Mouse (Mus musculus) embryonic facial prominence, embryonic 12.5 days (tissue): ENCODE data around the gene Krtap7-1. TPM values are rescaled to one million over a fixed set of nuclear protein-coding genes. Genes with fewer than 3 reads are reported as not detected.

Source experiments
- ATAC-seq: fragments of 200-750 bp; cut with Nextera tagmentation; 2 replicates; pipeline ENCODE4 v1.8.0; 2017; ENCODE audit not compliant: insufficient number of reproducible peaks, insufficient read depth, low FRiP score, low TSS enrichment
- H3K27ac ChIP-seq: fragments of 300-500 bp; sonication (generic); 2 replicates; pipeline ENCODE4 v1.5.1; 2016; ENCODE audit warnings: mild to moderate bottlenecking
- H3K27me3 ChIP-seq: fragments of 300-500 bp; sonication (generic); 2 replicates; pipeline ENCODE4 v1.6.1; 2016; ENCODE audit warnings: mild to moderate bottlenecking, moderate library complexity
- H3K36me3 ChIP-seq: fragments of 300-500 bp; sonication (generic); 2 replicates; pipeline ENCODE4 v1.6.1; 2016; ENCODE audit warnings: mild to moderate bottlenecking
- H3K4me1 ChIP-seq: fragments of 300-500 bp; sonication (generic); 2 replicates; pipeline ENCODE4 v1.6.1; 2016
- H3K4me2 ChIP-seq: fragments of 300-500 bp; sonication (generic); replicated peaks from 2 replicates; pipeline ENCODE4 v1.6.1; 2016; ENCODE audit warnings: mild to moderate bottlenecking, moderate library complexity
- H3K4me3 ChIP-seq: fragments of 300-500 bp; sonication (generic); 2 replicates; pipeline ENCODE4 v1.5.1; 2016; ENCODE audit warnings: mild to moderate bottlenecking
- H3K9ac ChIP-seq: fragments of 300-500 bp; sonication (generic); 2 replicates; pipeline ENCODE4 v1.6.1; 2016; ENCODE audit warnings: mild to moderate bottlenecking, moderate library complexity
- H3K9me3 ChIP-seq: fragments of 300-500 bp; sonication (generic); 2 replicates; pipeline ENCODE4 v1.6.1; 2016; ENCODE audit warnings: mild to moderate bottlenecking, moderate library complexity
- WGBS: fragments of 180-500 bp; shearing (Covaris S2); methylation state at CpG from one replicate; pipeline ENCODE4 v1.1.7; 2016; 5-methylcytosine and 5-hydroxymethylcytosine counted together
- polyA plus RNA-seq: library from polyadenylated mRNA; unstranded; fragments of >200 nt; fragmentation: Nextera tagmentation; extraction: Ambion mirVana; gene quantifications from 2 replicates; pipeline ENCODE4 v1.2.1, GENCODE M21; 2016

The Krtap7-1 gene
- polyA plus RNA-seq: not detected in 2 replicates

DNA sequence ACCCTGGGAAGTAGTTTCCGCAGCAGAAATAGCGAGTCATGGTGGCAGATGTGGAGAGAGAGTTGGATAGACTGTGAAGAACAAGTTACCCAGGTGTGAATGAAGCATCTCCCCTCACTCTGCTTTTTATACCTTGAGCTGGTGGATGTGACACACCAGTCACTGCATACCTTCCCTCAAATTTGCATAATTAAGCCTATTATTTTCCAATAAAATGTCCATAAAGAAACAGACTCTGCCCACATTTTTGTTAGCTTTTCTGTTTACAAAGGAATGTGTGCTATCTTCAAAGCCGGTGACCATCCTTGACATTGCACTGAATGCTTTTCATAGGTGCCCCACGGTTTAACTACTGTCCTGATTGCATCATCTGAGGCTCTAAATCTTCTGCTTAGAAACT is at the start of gene Krtap7-1:
Gene Krtap7-1, minus strand, starts transcription at position 101 of the 400 bp plus-strand sequence.
- H3K36me3 ChIP-seq: no peaks in the 10 kb centered on the region
- H3K4me3 ChIP-seq: no peak within 1 kb of the TSS
- H3K9ac ChIP-seq: no peak within 1 kb of the TSS
- ATAC-seq: no peak
- H3K27me3 ChIP-seq: no peaks in the 10 kb centered on the region
- 92% methylated on average over 4 of the region's 4 CpGs for WGBS
- H3K4me2 ChIP-seq: no peak within 1 kb of the TSS
- H3K27ac ChIP-seq: no peak within 1 kb of the TSS
- H3K9me3 ChIP-seq: no peaks in the 10 kb centered on the region
- no peaks in the 10 kb centered on the region for H3K4me1 ChIP-seq

DNA sequence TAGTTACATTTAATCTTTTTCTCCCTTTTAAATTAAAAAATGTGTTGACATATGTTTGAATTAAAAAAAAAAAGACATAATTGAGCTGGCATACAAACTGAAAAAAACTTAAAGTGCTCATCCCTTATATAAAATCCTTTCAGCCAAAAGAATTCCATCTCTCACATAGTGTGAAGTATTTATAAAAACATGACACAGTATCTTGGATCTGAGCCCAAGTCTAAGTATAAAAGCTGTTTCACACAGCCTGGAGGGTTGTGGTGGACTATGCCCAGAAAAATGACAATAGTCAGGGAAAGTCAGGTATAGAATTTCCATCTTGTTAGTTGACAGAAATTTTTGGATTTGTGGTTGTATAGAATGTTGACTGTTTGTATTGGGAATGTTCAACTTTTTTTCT is 42.2 kb upstream of the Krtap7-1 start:
- H3K9me3 ChIP-seq: no peaks in the 10 kb centered on the region
- H3K4me3 ChIP-seq: no peak overlapping the region
- no peak overlapping the region for H3K9ac ChIP-seq
- no peak overlapping the region for H3K4me2 ChIP-seq
- no peaks in the 10 kb centered on the region for H3K27me3 ChIP-seq
- no peaks in the 10 kb centered on the region for H3K36me3 ChIP-seq
- H3K4me1 ChIP-seq: no peaks in the 10 kb centered on the region
- ATAC-seq: no peak
- no peak overlapping the region for H3K27ac ChIP-seq

DNA sequence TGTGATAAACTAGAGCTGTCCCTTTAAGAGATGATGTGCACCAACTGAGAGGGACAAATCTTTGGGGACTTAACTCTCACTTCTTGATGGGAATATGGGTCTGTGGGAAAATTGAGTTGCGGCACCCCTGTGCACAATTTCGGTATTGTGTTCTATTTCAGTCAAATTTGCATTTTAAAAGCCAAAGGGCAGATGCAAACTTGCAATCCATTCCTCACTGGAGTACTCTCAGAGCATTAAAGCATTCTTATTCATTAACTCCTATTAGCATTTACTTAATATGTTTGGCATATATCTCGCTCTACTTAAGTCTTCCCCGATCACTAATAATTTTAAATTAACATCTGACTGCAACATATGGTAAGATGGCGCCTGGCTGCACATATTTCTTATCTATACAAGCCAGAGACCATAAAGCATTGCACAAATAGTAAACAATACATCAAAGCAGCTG is 29.9 kb upstream of the Krtap7-1 start:
- no peak overlapping the region for H3K27ac ChIP-seq
- H3K4me2 ChIP-seq: no peak overlapping the region
- H3K4me3 ChIP-seq: no peak overlapping the region
- H3K9me3 ChIP-seq: no peaks in the 10 kb centered on the region
- no peaks in the 10 kb centered on the region for H3K27me3 ChIP-seq
- no peak for ATAC-seq
- H3K36me3 ChIP-seq: no peaks in the 10 kb centered on the region
- 71% methylated on average over 5 of the region's 5 CpGs for WGBS
- H3K4me1 ChIP-seq: no peaks in the 10 kb centered on the region
- no peak overlapping the region for H3K9ac ChIP-seq

DNA sequence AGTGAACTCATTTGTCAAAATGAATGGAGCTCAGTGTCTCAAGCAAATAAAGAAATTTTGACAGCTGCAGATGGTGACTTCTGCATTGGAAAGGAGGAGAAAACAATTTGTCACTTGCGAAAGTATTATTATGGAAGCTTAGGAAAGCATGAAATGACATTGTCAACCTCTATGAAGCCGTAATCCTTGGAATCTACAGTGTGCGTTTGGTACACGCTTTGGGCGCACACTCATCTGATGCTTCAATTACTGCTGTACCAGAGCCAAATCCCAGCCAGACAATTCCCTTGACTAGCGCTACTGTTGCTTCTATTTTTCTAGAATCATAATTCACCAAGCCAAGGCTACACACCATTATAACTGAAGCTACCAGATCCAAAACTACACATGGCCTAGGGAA is 29.2 kb upstream of the Krtap7-1 start:
- no peaks in the 10 kb centered on the region for H3K4me1 ChIP-seq
- H3K4me2 ChIP-seq: no peak overlapping the region
- H3K27ac ChIP-seq: no peak overlapping the region
- H3K9ac ChIP-seq: no peak overlapping the region
- no peak overlapping the region for H3K4me3 ChIP-seq
- no peak for ATAC-seq
- H3K27me3 ChIP-seq: no peaks in the 10 kb centered on the region
- H3K9me3 ChIP-seq: no peaks in the 10 kb centered on the region
- WGBS: 94% methylated on average over 6 of the region's 6 CpGs
- no peaks in the 10 kb centered on the region for H3K36me3 ChIP-seq

DNA sequence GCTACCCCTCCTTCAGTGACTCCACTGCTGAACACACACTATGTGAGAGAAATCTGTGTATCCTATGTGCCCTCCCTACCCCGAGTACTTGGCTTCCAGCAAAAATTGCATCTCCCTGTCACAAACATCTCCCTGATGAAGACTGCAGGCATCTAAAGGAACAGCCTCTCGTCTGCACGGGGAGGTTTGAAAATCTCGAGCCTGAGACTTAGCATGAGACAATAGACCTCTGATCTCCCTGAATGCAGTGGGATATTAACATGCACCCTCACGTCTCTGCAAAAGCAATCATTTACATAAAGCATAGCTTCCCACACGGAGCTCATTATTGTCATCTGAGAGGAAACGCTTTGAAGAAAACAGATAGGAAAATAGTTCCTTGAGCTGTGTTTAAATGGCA is 22.4 kb upstream of the Krtap7-1 start:
- WGBS: 36% methylated on average over 7 of the region's 7 CpGs
- H3K4me3 ChIP-seq: no peak overlapping the region
- no peak overlapping the region for H3K4me2 ChIP-seq
- H3K27ac ChIP-seq: no peak overlapping the region
- no peaks in the 10 kb centered on the region for H3K27me3 ChIP-seq
- no peak overlapping the region for H3K9ac ChIP-seq
- H3K36me3 ChIP-seq: no peaks in the 10 kb centered on the region
- no peak for ATAC-seq
- no peaks in the 10 kb centered on the region for H3K9me3 ChIP-seq
- no peaks in the 10 kb centered on the region for H3K4me1 ChIP-seq

DNA sequence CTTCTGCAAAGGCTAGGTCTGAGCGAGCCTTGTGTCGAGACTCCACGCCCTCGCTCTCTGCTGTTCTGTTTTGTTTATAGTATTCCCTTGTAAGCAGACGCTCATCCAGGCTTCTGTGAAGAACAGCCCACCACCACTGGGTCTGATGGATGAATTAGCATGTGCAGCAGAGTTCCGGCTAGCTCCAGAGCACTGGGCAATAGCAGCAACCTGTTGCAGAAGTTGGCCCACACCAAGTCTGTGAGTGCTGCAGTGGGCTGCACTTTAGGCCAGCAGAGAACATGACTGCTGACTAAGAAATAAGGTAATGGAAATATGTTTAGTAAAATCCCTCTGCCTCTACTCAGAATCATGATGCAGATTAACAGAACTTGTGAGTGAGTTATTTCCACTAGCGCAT is 21.7 kb upstream of the Krtap7-1 start:
- WGBS: 74% methylated on average over 7 of the region's 7 CpGs
- no peak overlapping the region for H3K4me2 ChIP-seq
- no peak overlapping the region for H3K27ac ChIP-seq

DNA sequence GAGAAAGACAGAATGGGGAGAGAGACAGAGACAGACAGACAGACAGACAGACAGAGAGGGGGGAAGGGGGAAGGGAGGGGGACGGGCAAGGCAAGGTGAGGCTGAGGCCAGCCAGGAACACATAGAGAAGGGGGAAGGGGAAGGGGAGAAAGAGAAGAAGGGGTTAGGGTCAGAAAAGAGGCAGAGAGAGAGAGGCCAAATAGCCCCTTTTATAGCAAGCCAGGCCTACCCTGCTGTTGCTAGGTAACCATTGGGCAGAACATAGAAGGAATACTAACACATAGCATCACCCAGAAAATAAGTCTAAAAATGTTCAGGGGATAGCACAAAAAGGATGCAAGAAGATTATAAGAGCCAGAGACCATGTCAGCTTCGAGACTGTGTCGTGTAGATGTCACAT is 20.3 kb upstream of the Krtap7-1 start:
- ATAC-seq: no peak
- Histone ChIP-seq H3K4me3 (no peak overlapping the region), H3K4me2 (no peak overlapping the region), H3K27ac (no peak overlapping the region), H3K27me3 (no peaks in the 10 kb centered on the region), H3K4me1 (no peaks in the 10 kb centered on the region), H3K9me3 (no peaks in the 10 kb centered on the region), H3K9ac (no peak overlapping the region), H3K36me3 (no peaks in the 10 kb centered on the region)
- WGBS: 80% methylated on average over 3 of the region's 3 CpGs

More for the DNA sequence above, 21.7 kb upstream of the Krtap7-1 start:
- ATAC-seq: no peak
- no peaks in the 10 kb centered on the region for H3K9me3 ChIP-seq
- H3K27me3 ChIP-seq: no peaks in the 10 kb centered on the region
- H3K4me3 ChIP-seq: no peak overlapping the region
- no peaks in the 10 kb centered on the region for H3K36me3 ChIP-seq
- no peak overlapping the region for H3K9ac ChIP-seq
- no peaks in the 10 kb centered on the region for H3K4me1 ChIP-seq

DNA sequence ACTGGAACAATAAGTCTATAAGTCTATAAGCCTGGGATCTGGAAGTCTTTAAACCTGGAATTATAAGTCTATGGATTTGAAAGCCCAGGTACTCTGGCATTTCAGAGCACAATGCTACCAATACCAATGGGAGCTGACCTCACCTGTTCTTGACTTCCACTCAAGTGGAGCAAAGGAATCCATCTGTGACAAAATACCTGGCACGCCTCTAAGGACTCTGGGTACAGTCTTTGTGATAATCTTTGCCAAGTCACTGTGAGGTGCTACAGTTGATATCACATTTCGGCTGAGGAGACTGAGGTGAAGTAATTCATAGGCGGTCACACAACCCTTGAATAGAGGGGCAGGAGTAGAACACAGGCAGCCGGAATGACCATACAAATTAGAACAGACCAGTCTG is 12.9 kb upstream of the Krtap7-1 start:
- no peaks in the 10 kb centered on the region for H3K9me3 ChIP-seq
- 89% methylated on average over 4 of the region's 4 CpGs for WGBS
- ATAC-seq: no peak
- 0 out of 2 replicates have a peak, but pooled peaks cover 3% of the 10 kb centered on the region for H3K4me1 ChIP-seq
- no peaks in the 10 kb centered on the region for H3K27me3 ChIP-seq
- H3K4me2 ChIP-seq: no peak overlapping the region
- H3K4me3 ChIP-seq: no peak overlapping the region
- no peak overlapping the region for H3K9ac ChIP-seq
- no peak overlapping the region for H3K27ac ChIP-seq
- no peaks in the 10 kb centered on the region for H3K36me3 ChIP-seq

DNA sequence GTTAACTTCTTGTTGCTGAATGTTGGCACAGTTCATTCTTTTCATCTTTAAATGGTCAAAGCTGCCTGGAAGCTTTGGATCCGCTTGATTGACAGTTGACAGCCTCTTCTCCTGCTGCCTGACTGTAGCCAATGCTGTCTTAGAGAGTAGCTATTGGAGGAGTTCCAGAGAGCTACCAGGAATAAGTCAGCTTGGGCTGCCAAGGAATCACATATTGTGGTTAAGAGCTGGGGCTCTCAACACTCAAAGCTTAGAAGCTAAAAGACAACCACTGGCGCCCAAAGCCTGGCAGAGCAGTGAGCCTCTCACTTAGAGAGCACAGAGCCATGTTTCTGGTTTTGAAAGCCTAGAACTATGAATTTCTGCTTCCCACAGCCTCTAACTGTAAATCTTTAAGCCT is 12.4 kb upstream of the Krtap7-1 start:
- Histone ChIP-seq H3K4me3 (no peak overlapping the region), H3K9me3 (no peaks in the 10 kb centered on the region), H3K36me3 (no peaks in the 10 kb centered on the region), H3K4me1 (0 out of 2 replicates have a peak, but pooled peaks cover 3% of the 10 kb centered on the region), H3K9ac (no peak overlapping the region), H3K4me2 (no peak overlapping the region), H3K27me3 (no peaks in the 10 kb centered on the region), H3K27ac (no peak overlapping the region)
- 88% methylated on average over 2 of the region's 2 CpGs for WGBS
- ATAC-seq: no peak

DNA sequence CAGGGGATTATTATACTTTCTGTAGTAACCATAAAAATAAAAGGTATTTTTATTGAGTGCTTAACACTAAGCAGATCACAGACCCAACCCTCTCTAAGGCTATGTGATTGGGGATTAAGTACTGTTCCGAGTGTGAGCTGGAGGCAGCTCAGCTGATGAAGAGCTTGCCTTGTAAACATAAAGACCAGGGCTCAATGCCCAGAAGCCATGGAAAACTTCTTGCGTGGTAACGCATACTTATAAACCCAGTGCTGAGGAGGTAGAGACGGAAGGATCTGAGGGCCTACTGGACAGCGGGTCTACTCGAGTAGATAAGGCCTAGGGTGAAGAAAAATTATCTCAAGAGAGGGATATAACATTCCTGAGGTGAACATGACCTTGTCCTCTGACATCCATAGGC is 12.0 kb upstream of the Krtap7-1 start:
- no peak for ATAC-seq
- WGBS: 88% methylated on average over 6 of the region's 6 CpGs
- Histone ChIP-seq H3K36me3 (no peaks in the 10 kb centered on the region), H3K4me3 (no peak overlapping the region), H3K27me3 (no peaks in the 10 kb centered on the region), H3K9ac (no peak overlapping the region), H3K4me1 (0 out of 2 replicates have a peak, but pooled peaks cover 3% of the 10 kb centered on the region), H3K9me3 (no peaks in the 10 kb centered on the region), H3K4me2 (no peak overlapping the region), H3K27ac (no peak overlapping the region)

DNA sequence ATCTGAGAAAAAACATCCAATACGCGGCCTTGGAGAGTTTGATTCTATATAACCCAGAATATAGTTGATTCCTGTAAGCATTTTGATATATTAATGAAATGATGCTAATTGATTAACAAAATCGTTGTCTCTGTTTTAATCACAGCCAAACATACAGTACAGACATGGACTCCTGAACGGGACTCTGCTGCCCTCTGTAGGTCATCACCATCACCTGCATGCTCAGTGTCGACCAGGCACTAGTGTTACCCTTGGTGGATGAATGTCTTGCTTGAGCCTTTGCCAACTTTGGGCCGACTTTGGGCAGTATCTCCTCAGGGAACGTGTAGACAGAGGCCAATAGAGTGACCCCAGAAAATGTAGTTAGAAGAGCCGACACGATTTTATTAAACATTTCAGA is 9.5 kb upstream of the Krtap7-1 start:
- H3K4me2 ChIP-seq: no peak overlapping the region
- no peak overlapping the region for H3K9ac ChIP-seq
- 0 out of 2 replicates have a peak, but pooled peaks cover 3% of the 10 kb centered on the region for H3K4me1 ChIP-seq
- H3K27ac ChIP-seq: no peak overlapping the region
- no peak overlapping the region for H3K4me3 ChIP-seq
- WGBS: 64% methylated on average over 9 of the region's 9 CpGs
- H3K27me3 ChIP-seq: no peaks in the 10 kb centered on the region
- no peak for ATAC-seq
- no peaks in the 10 kb centered on the region for H3K9me3 ChIP-seq
- no peaks in the 10 kb centered on the region for H3K36me3 ChIP-seq

DNA sequence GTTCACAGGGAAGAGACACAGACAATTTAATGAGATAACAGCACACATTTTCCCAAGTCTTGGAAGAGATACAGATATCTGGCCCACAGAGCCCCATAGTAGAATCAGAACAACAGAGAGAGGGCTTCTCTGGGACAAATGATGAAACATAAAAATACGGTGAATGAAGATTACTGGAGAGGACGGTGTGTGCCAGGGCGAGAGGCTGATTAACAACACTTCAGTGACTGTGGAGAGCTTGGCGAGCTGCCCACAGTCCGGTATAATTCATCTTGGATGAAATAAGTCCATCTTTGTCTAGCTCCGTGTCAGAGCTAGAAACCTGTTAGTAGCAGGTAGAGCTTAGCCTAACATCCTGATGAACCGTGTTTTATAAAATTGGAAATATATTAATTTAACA is 5.3 kb upstream of the Krtap7-1 start:
- Histone ChIP-seq H3K9ac (no peak overlapping the region), H3K9me3 (no peaks in the 10 kb centered on the region), H3K4me1 (no peaks in the 10 kb centered on the region), H3K27me3 (no peaks in the 10 kb centered on the region), H3K4me3 (no peak overlapping the region), H3K4me2 (no peak overlapping the region), H3K27ac (no peak overlapping the region), H3K36me3 (no peaks in the 10 kb centered on the region)
- 88% methylated on average over 7 of the region's 7 CpGs for WGBS
- no peak for ATAC-seq

DNA sequence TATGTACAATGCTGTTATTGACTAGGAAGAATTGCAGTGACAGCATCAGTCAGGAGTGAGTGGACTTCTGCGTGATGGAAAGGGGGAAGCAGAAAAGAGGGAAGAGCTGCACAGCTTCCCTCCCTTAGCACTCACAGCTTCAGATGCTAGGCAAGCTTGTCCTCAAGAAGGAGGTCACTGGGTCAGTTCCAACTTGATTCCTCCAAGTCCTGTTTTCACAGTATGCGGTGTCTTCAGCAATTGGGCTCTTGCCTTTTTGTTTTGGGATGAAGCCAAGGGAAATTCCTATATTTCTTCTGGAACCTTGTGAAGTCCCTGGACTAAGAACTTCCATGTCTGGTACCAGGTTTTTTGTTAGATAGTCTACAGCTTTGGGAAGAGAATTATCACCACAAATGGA is 4.6 kb downstream of the Krtap7-1 start:
- Histone ChIP-seq H3K4me2 (no peak overlapping the region), H3K27me3 (no peaks in the 10 kb centered on the region), H3K4me3 (no peak overlapping the region), H3K27ac (no peak overlapping the region), H3K9ac (no peak overlapping the region), H3K4me1 (no peaks in the 10 kb centered on the region), H3K9me3 (no peaks in the 10 kb centered on the region), H3K36me3 (no peaks in the 10 kb centered on the region)
- no peak for ATAC-seq
- WGBS: 83% methylated on average over 2 of the region's 2 CpGs
